Mouse (Mus musculus): Measurements from ENCODE around the gene Txndc15. TPM values are rescaled to one million over a fixed set of nuclear protein-coding genes. Genes with fewer than 3 reads are reported as not detected.

Txndc15 gene
- polyA plus RNA-seq, 1 experiment from 2014 or later = 69.5 TPM

DNA sequence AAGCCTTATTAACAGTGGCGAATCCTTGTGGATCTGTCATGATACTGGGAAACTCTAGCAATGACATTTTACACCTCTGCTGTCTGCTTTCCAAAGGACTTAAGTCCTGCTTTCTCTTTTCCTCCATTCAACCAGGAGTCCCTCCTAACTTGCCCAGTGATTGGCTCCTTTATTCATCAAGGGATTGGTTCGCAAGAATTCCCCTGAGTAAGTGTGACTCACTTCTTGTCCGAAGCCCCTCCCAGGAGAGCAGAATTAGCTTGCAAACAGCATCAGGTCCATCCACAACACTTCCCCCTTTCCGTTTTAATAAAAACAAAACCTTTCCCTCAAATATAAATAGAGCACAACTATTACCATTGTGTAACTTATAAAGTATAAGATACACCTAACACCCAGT lies 10.1 kb upstream of the Txndc15 start:
- no peaks in the 10 kb centered on the region for H3K27me3 ChIP-seq (ENCODE audit: insufficient read depth, poor library complexity, severe bottlenecking)
- DNase-seq (ENCODE audit: low spot score) = no peak
- no peaks in the 10 kb centered on the region for H3K4me1 ChIP-seq
- WGBS = 89% methylated on average over 4 of the region's 4 CpGs
- H3K36me3 ChIP-seq = peaks cover 60% of the 10 kb centered on the region
- H3K4me3 ChIP-seq = no peak overlapping the region
- H3K9me3 ChIP-seq = no peaks in the 10 kb centered on the region
- no peak overlapping the region for H3K27ac ChIP-seq

GRCm38 (mm10) chr13:55712846-55713245 lies 1.6 kb upstream of the Txndc15 start:
- no peak overlapping the region for H3K4me3 ChIP-seq
- H3K27me3 ChIP-seq (ENCODE audit: insufficient read depth, poor library complexity, severe bottlenecking) = no peaks in the 10 kb centered on the region
- peaks cover 5% of the 10 kb centered on the region for H3K36me3 ChIP-seq
- WGBS = 86% methylated on average over 3 of the region's 3 CpGs
- no peaks in the 10 kb centered on the region for H3K9me3 ChIP-seq
- H3K4me1 ChIP-seq = peaks cover 3% of the 10 kb centered on the region
- no peak for DNase-seq (ENCODE audit: low spot score)
- no peak overlapping the region for H3K27ac ChIP-seq

- peak overlapping the region; percentile 83 for H3K4me3 ChIP-seq
- H3K27me3 ChIP-seq (ENCODE audit: insufficient read depth, poor library complexity, severe bottlenecking) = no peaks in the 10 kb centered on the region
- peak overlapping the region; percentile 95 for H3K27ac ChIP-seq
- H3K36me3 ChIP-seq = peaks cover 28% of the 10 kb centered on the region
- H3K4me1 ChIP-seq = peaks cover 3% of the 10 kb centered on the region
- H3K9me3 ChIP-seq = no peaks in the 10 kb centered on the region
- 10% methylated on average over 5 of the region's 5 CpGs for WGBS
- DNase-seq (ENCODE audit: low spot score) = no peak
These were observed 690 bp downstream of the Txndc15 start for GRCm38 (mm10) chr13:55715167-55715512.

- H3K9me3 ChIP-seq = no peaks in the 10 kb centered on the region
- H3K27me3 ChIP-seq (ENCODE audit: insufficient read depth, poor library complexity, severe bottlenecking) = no peaks in the 10 kb centered on the region
- H3K36me3 ChIP-seq = peaks cover 35% of the 10 kb centered on the region
- H3K4me1 ChIP-seq = peaks cover 3% of the 10 kb centered on the region
- 85% methylated on average over 7 of the region's 7 CpGs for WGBS
- no peak overlapping the region for H3K27ac ChIP-seq
- DNase-seq (ENCODE audit: low spot score) = no peak
- no peak overlapping the region for H3K4me3 ChIP-seq
These were observed 1.6 kb downstream of the Txndc15 start for GRCm38 (mm10) chr13:55715908-55716510.

- no peak overlapping the region for H3K27ac ChIP-seq
- H3K27me3 ChIP-seq (ENCODE audit: insufficient read depth, poor library complexity, severe bottlenecking) = no peaks in the 10 kb centered on the region
- peaks cover 61% of the 10 kb centered on the region for H3K36me3 ChIP-seq
- H3K4me1 ChIP-seq = no peaks in the 10 kb centered on the region; the same call in 1 of the 2 replicates
- WGBS = 77% methylated on average over 8 of the region's 8 CpGs
- no peaks in the 10 kb centered on the region for H3K9me3 ChIP-seq
- DNase-seq (ENCODE audit: low spot score) = no peak
- H3K4me3 ChIP-seq = no peak overlapping the region
These were observed 7.1 kb downstream of the Txndc15 start for GRCm38 (mm10) chr13:55721516-55721915.

GRCm38 (mm10) chr13:55721995-55722394 lies 7.5 kb downstream of the Txndc15 start:
- Histone ChIP-seq H3K27ac (no peak overlapping the region), H3K36me3 (peaks cover 58% of the 10 kb centered on the region), H3K4me1 (no peaks in the 10 kb centered on the region; the same call in 1 of the 2 replicates), H3K9me3 (no peaks in the 10 kb centered on the region), H3K27me3 (ENCODE audit: insufficient read depth, poor library complexity, severe bottlenecking) (no peaks in the 10 kb centered on the region), H3K4me3 (no peak overlapping the region)
- WGBS = 88% methylated on average over 2 of the region's 2 CpGs
- DNase-seq (ENCODE audit: low spot score) = no peak

GRCm38 (mm10) chr13:55726598-55727119 lies 12.2 kb downstream of the Txndc15 start:
- peaks cover 3% of the 10 kb centered on the region; the same call in 1 of the 2 replicates for H3K4me1 ChIP-seq
- H3K9me3 ChIP-seq = no peaks in the 10 kb centered on the region
- H3K4me3 ChIP-seq = peak overlapping the region; percentile 80
- no peak for DNase-seq (ENCODE audit: low spot score)
- peaks cover 22% of the 10 kb centered on the region for H3K36me3 ChIP-seq
- WGBS = 3% methylated on average over 4 of the region's 4 CpGs
- H3K27me3 ChIP-seq (ENCODE audit: insufficient read depth, poor library complexity, severe bottlenecking) = no peaks in the 10 kb centered on the region
- peak overlapping the region; percentile 96 for H3K27ac ChIP-seq

GRCm38 (mm10) chr13:55727120-55727838 lies 12.8 kb downstream of the Txndc15 start, which contains the start of gene Pcbd2:
Pcbd2 (plus strand) TSS chr13:55727368.
- Histone ChIP-seq H3K4me3 (peak within 1 kb of the TSS; percentile 80), H3K27ac (peak within 1 kb of the TSS; percentile 96), H3K36me3 (peaks cover 17% of the 10 kb centered on the region), H3K4me1 (peaks cover 3% of the 10 kb centered on the region; the same call in 1 of the 2 replicates), H3K9me3 (no peaks in the 10 kb centered on the region), H3K27me3 (ENCODE audit: insufficient read depth, poor library complexity, severe bottlenecking) (no peaks in the 10 kb centered on the region)
- WGBS = under 1% methylated on average over 73 of the region's 73 CpGs
- DNase-seq (ENCODE audit: low spot score) = peak; percentile 92

GRCm38 (mm10) chr13:55727839-55728238 lies 13.4 kb downstream of the Txndc15 start:
- Histone ChIP-seq H3K27me3 (ENCODE audit: insufficient read depth, poor library complexity, severe bottlenecking) (no peaks in the 10 kb centered on the region), H3K36me3 (peaks cover 17% of the 10 kb centered on the region), H3K9me3 (no peaks in the 10 kb centered on the region), H3K27ac (peak overlapping the region; percentile 96), H3K4me1 (peaks cover 3% of the 10 kb centered on the region; the same call in 1 of the 2 replicates), H3K4me3 (peak overlapping the region; percentile 80)
- DNase-seq (ENCODE audit: low spot score) = peak; percentile 87
- 4% methylated on average over 19 of the region's 19 CpGs for WGBS

DNA sequence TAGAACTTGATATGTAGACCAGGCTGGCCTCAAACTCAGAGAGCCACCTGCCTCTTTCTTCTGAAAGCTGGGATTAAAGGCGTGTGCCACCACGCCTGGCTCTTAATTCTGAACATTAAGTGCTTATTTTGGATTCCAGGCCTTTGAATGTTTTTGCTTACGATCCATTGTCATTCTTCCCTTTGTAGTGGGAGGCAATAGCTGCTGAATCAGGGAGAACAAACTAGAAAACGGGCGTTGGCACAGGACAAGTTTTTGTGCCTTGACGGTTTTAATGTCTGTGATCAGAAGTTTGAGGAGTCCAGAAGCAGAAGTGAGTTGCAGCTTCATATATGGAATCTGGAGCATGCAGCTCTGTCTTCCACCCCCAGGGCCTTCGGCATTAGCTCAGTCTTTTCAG lies 16.3 kb downstream of the Txndc15 start:
- peaks cover 3% of the 10 kb centered on the region; the same call in 1 of the 2 replicates for H3K4me1 ChIP-seq
- H3K36me3 ChIP-seq = peaks cover 4% of the 10 kb centered on the region; the same call in 1 of the 2 replicates
- H3K4me3 ChIP-seq = no peak overlapping the region
- no peak overlapping the region for H3K27ac ChIP-seq
- WGBS = 88% methylated on average over 7 of the region's 7 CpGs
- no peaks in the 10 kb centered on the region for H3K9me3 ChIP-seq
- H3K27me3 ChIP-seq (ENCODE audit: insufficient read depth, poor library complexity, severe bottlenecking) = no peaks in the 10 kb centered on the region
- DNase-seq (ENCODE audit: low spot score) = no peak

DNA sequence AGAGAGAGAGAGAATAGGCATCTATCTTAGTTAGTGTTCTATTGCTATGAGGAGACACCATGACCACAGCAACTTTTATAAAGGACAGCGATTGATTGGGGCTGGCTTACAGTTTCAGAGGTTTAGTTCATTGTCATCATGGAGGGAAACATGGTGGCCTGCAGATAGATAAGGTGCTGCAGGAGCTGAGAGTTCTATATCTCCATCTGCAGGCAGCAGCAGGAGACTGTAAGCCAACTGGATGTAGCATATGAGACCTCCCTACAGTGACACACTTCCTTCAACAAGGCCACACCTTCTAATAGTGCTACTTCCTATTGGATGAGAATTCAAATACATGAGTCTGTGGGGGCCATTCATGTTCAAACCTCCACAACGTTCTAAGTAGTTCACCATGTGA lies 17.7 kb downstream of the Txndc15 start:
- Histone ChIP-seq H3K36me3 (no peaks in the 10 kb centered on the region), H3K27ac (no peak overlapping the region), H3K4me1 (peaks cover 2% of the 10 kb centered on the region; the same call in 1 of the 2 replicates), H3K9me3 (no peaks in the 10 kb centered on the region), H3K4me3 (no peak overlapping the region), H3K27me3 (ENCODE audit: insufficient read depth, poor library complexity, severe bottlenecking) (no peaks in the 10 kb centered on the region)
- WGBS = 83% methylated on average over 2 of the region's 2 CpGs
- no peak for DNase-seq (ENCODE audit: low spot score)

GRCm38 (mm10) chr13:55733628-55734502 lies 19.4 kb downstream of the Txndc15 start:
- 84% methylated on average over 22 of the region's 22 CpGs for WGBS
- Histone ChIP-seq H3K27ac (no peak overlapping the region), H3K4me1 (peaks cover 6% of the 10 kb centered on the region; the same call in 1 of the 2 replicates), H3K9me3 (no peaks in the 10 kb centered on the region), H3K27me3 (ENCODE audit: insufficient read depth, poor library complexity, severe bottlenecking) (no peaks in the 10 kb centered on the region), H3K4me3 (no peak overlapping the region), H3K36me3 (no peaks in the 10 kb centered on the region)
- no peak for DNase-seq (ENCODE audit: low spot score)

Data from heart, embryonic 10.5 days (tissue).